Comparison of ENCODE assay signal across 9 mouse cellular contexts in the genomic region with DNA sequence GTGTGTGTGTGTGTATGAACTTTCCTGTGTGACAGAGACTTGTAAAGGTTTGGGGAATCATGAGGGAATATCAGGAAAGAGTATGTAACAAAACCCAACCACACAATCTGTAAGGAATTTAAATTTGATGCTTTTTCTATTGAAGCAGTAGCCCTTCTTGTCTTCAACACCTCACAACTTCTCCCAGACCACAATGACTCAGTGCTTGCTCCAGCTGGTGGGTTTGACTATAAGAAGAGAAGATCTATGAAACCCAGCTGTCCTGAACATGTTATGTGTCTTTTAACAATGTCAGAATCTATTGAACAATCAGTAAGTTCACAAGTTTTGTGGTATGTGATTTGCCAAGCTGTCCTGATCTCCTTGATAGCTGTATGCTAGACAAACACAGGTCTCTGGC.
"Had no signal": no experiment of that assay in that cellular context is flagged by ENCODE, and none has a peak within 500 bp of the region (broad histone marks: within the 10 kb centered on the region; RNA-seq: fewer than 3 reads in every experiment).

No protein-coding gene starts in this region.

- ATAC-seq: liver, embryonic 12.5 days; midbrain, embryonic 13.5 days had no signal

- DNase-seq: kidney, adult 18-20 months; kidney, postnatal 25 days; layer of hippocampus, adult 9-11 months; liver; lung, adult 18-20 months; lung, postnatal 14 days; thymus, postnatal 25 days had no signal
